Mouse (Mus musculus) limb, embryonic 13.5 days (tissue): ENCODE data around the gene Zeb2. TPM values are rescaled to one million over a fixed set of nuclear protein-coding genes. Genes with fewer than 3 reads are reported as not detected.

ENCODE experiments used
- ATAC-seq: fragments of 200-750 bp; cut with Nextera tagmentation; 2 replicates; pipeline ENCODE4 v1.8.0; 2017; ENCODE audit warnings: low read depth, moderate number of reproducible peaks, moderate TSS enrichment; ENCODE audit not compliant: low FRiP score
- H3K27ac ChIP-seq: fragments of 300-500 bp; sonication (generic); 2 replicates; pipeline ENCODE4 v1.5.1; 2015; ENCODE audit warnings: inconsistent platforms, mild to moderate bottlenecking, moderate library complexity
- H3K27me3 ChIP-seq: fragments of 300-500 bp; sonication (generic); 2 replicates; pipeline ENCODE4 v1.6.1; 2015; ENCODE audit warnings: mild to moderate bottlenecking, inconsistent platforms
- H3K36me3 ChIP-seq: fragments of 300-500 bp; sonication (generic); 2 replicates; pipeline ENCODE4 v1.6.1; 2015; ENCODE audit warnings: inconsistent platforms, mild to moderate bottlenecking, moderate library complexity
- H3K4me1 ChIP-seq: fragments of 300-500 bp; sonication (generic); 2 replicates; pipeline ENCODE4 v1.6.1; 2015; ENCODE audit warnings: inconsistent platforms
- H3K4me2 ChIP-seq: fragments of 300-500 bp; sonication (generic); replicated peaks from 2 replicates; pipeline ENCODE4 v1.6.1; 2015; ENCODE audit warnings: inconsistent platforms, mild to moderate bottlenecking, moderate library complexity
- H3K4me3 ChIP-seq: fragments of 300-500 bp; sonication (generic); 2 replicates; pipeline ENCODE4 v1.5.1; 2015; ENCODE audit warnings: moderate library complexity, mild to moderate bottlenecking, inconsistent platforms
- H3K9ac ChIP-seq: fragments of 300-500 bp; sonication (generic); 2 replicates; pipeline ENCODE4 v1.6.1; 2015; ENCODE audit warnings: mild to moderate bottlenecking, inconsistent platforms
- H3K9me3 ChIP-seq: fragments of 300-500 bp; sonication (generic); 2 replicates; pipeline ENCODE4 v1.6.1; 2016; ENCODE audit warnings: inconsistent platforms
- WGBS: fragments of 180-500 bp; shearing (Covaris S2); methylation state at CpG from one replicate; pipeline ENCODE4 v1.1.7; 2015; 5-methylcytosine and 5-hydroxymethylcytosine counted together
- polyA plus RNA-seq: library from polyadenylated mRNA; unstranded; fragments of >200 nt; fragmentation: Nextera tagmentation; extraction: Ambion mirVana; gene quantifications from 2 replicates; pipeline ENCODE4 v1.2.1, GENCODE M21; 2015

Gene Zeb2
- polyA plus RNA-seq, result 29.9 and 31.8 TPM in 2 replicates

GRCm38 (mm10) chr2:45117087-45117561, at the start of gene Zeb2:
Zeb2 (minus strand) TSS chr2:45117395.
- Histone ChIP-seq H3K9ac (peak within 1 kb of the TSS; percentile 65), H3K4me1 (peaks cover 7% of the 10 kb centered on the region), H3K4me2 (peak within 1 kb of the TSS; percentile 85), H3K9me3 (no peaks in the 10 kb centered on the region), H3K27ac (0 out of 2 replicates have a peak within 1 kb of the TSS, but pooled peaks have one; percentile 28), H3K36me3 (no peaks in the 10 kb centered on the region), H3K27me3 (peaks cover 39% of the 10 kb centered on the region), H3K4me3 (peak within 1 kb of the TSS; percentile 54)
- ATAC-seq, result peak; percentile 54; the same call in 1 of the 2 replicates
- under 1% methylated on average over 30 of the region's 39 CpGs for WGBS

GRCm38 (mm10) chr2:45158785-45159184, 41.6 kb upstream of the Zeb2 start:
- Histone ChIP-seq H3K36me3 (no peaks in the 10 kb centered on the region), H3K4me1 (peaks cover 4% of the 10 kb centered on the region; the same call in 1 of the 2 replicates), H3K27me3 (peaks cover 45% of the 10 kb centered on the region), H3K9ac (no peak overlapping the region), H3K27ac (no peak overlapping the region), H3K9me3 (no peaks in the 10 kb centered on the region), H3K4me2 (no peak overlapping the region), H3K4me3 (no peak overlapping the region)
- 82% methylated on average over 5 of the region's 5 CpGs for WGBS
- no peak for ATAC-seq

GRCm38 (mm10) chr2:45158351-45158782, 41.2 kb upstream of the Zeb2 start:
- H3K4me1 ChIP-seq, result peaks cover 4% of the 10 kb centered on the region; the same call in 1 of the 2 replicates
- H3K9me3 ChIP-seq, result no peaks in the 10 kb centered on the region
- no peak overlapping the region for H3K27ac ChIP-seq
- peaks cover 45% of the 10 kb centered on the region for H3K27me3 ChIP-seq
- 21% methylated on average over 8 of the region's 8 CpGs for WGBS
- peak overlapping the region; percentile 41 for H3K4me2 ChIP-seq
- no peaks in the 10 kb centered on the region for H3K36me3 ChIP-seq
- H3K9ac ChIP-seq, result no peak overlapping the region
- no peak for ATAC-seq
- peak overlapping the region; percentile 15 for H3K4me3 ChIP-seq

GRCm38 (mm10) chr2:45153315-45153714, 36.1 kb upstream of the Zeb2 start:
- ATAC-seq, result no peak
- Histone ChIP-seq H3K27me3 (peaks cover 38% of the 10 kb centered on the region), H3K4me1 (peaks cover 4% of the 10 kb centered on the region; the same call in 1 of the 2 replicates), H3K9ac (no peak overlapping the region), H3K27ac (no peak overlapping the region), H3K4me3 (no peak overlapping the region), H3K4me2 (no peak overlapping the region), H3K36me3 (no peaks in the 10 kb centered on the region), H3K9me3 (no peaks in the 10 kb centered on the region)
- WGBS, result 76% methylated on average over 1 of the region's 1 CpGs

GRCm38 (mm10) chr2:45143162-45143561, 26.0 kb upstream of the Zeb2 start:
- no peak for ATAC-seq
- Histone ChIP-seq H3K4me1 (no peaks in the 10 kb centered on the region), H3K4me2 (no peak overlapping the region), H3K9me3 (no peaks in the 10 kb centered on the region), H3K4me3 (no peak overlapping the region), H3K9ac (no peak overlapping the region), H3K36me3 (no peaks in the 10 kb centered on the region), H3K27ac (no peak overlapping the region), H3K27me3 (no peaks in the 10 kb centered on the region)
- WGBS, result 75% methylated on average over 1 of the region's 1 CpGs

- WGBS, result 84% methylated on average over 6 of the region's 6 CpGs
Measured at GRCm38 (mm10) chr2:45138906-45139305, 21.7 kb upstream of the Zeb2 start.

GRCm38 (mm10) chr2:45136783-45137182, 19.6 kb upstream of the Zeb2 start:
- H3K4me2 ChIP-seq, result no peak overlapping the region
- H3K4me3 ChIP-seq, result no peak overlapping the region
- no peaks in the 10 kb centered on the region for H3K9me3 ChIP-seq
- ATAC-seq, result no peak
- H3K27ac ChIP-seq, result no peak overlapping the region
- H3K9ac ChIP-seq, result no peak overlapping the region
- H3K36me3 ChIP-seq, result no peaks in the 10 kb centered on the region
- H3K27me3 ChIP-seq, result no peaks in the 10 kb centered on the region
- 74% methylated on average over 2 of the region's 2 CpGs for WGBS
- no peaks in the 10 kb centered on the region for H3K4me1 ChIP-seq

More at GRCm38 (mm10) chr2:45138906-45139305, 21.7 kb upstream of the Zeb2 start:
- H3K4me1 ChIP-seq, result no peaks in the 10 kb centered on the region
- no peak overlapping the region for H3K9ac ChIP-seq
- H3K9me3 ChIP-seq, result no peaks in the 10 kb centered on the region
- no peak overlapping the region for H3K4me2 ChIP-seq
- no peaks in the 10 kb centered on the region for H3K27me3 ChIP-seq
- H3K4me3 ChIP-seq, result no peak overlapping the region
- ATAC-seq, result no peak
- no peaks in the 10 kb centered on the region for H3K36me3 ChIP-seq
- H3K27ac ChIP-seq, result no peak overlapping the region

- H3K9me3 ChIP-seq, result no peaks in the 10 kb centered on the region
- no peak overlapping the region for H3K4me2 ChIP-seq
- H3K4me1 ChIP-seq, result no peaks in the 10 kb centered on the region
- no peak overlapping the region for H3K9ac ChIP-seq
- 87% methylated on average over 4 of the region's 4 CpGs for WGBS
- ATAC-seq, result no peak
- no peak overlapping the region for H3K4me3 ChIP-seq
- H3K36me3 ChIP-seq, result no peaks in the 10 kb centered on the region
- no peaks in the 10 kb centered on the region for H3K27me3 ChIP-seq
- H3K27ac ChIP-seq, result no peak overlapping the region
Measured at GRCm38 (mm10) chr2:45133225-45133624, 16.0 kb upstream of the Zeb2 start.

- no peaks in the 10 kb centered on the region for H3K36me3 ChIP-seq
- no peaks in the 10 kb centered on the region for H3K27me3 ChIP-seq
- WGBS, result 72% methylated on average over 4 of the region's 4 CpGs
- H3K4me2 ChIP-seq, result no peak overlapping the region
- no peak overlapping the region for H3K27ac ChIP-seq
- H3K4me1 ChIP-seq, result no peaks in the 10 kb centered on the region
- ATAC-seq, result no peak
- H3K9ac ChIP-seq, result no peak overlapping the region
- no peak overlapping the region for H3K4me3 ChIP-seq
- no peaks in the 10 kb centered on the region for H3K9me3 ChIP-seq
Measured at GRCm38 (mm10) chr2:45130461-45131156, 13.4 kb upstream of the Zeb2 start.

- H3K4me2 ChIP-seq, result no peak overlapping the region
- H3K9ac ChIP-seq, result no peak overlapping the region
- no peak for ATAC-seq
- H3K27me3 ChIP-seq, result no peaks in the 10 kb centered on the region
- H3K36me3 ChIP-seq, result no peaks in the 10 kb centered on the region
- H3K27ac ChIP-seq, result no peak overlapping the region
- H3K9me3 ChIP-seq, result no peaks in the 10 kb centered on the region
- H3K4me1 ChIP-seq, result no peaks in the 10 kb centered on the region
- no peak overlapping the region for H3K4me3 ChIP-seq
- WGBS, result 33% methylated on average over 6 of the region's 6 CpGs
Measured at GRCm38 (mm10) chr2:45129556-45129955, 12.4 kb upstream of the Zeb2 start.

- H3K9ac ChIP-seq, result no peak overlapping the region
- no peak overlapping the region for H3K27ac ChIP-seq
- WGBS, result 93% methylated on average over 2 of the region's 2 CpGs
- no peaks in the 10 kb centered on the region for H3K36me3 ChIP-seq
- no peak overlapping the region for H3K4me3 ChIP-seq
- H3K4me1 ChIP-seq, result no peaks in the 10 kb centered on the region
- H3K4me2 ChIP-seq, result no peak overlapping the region
- ATAC-seq, result no peak
- no peaks in the 10 kb centered on the region for H3K9me3 ChIP-seq
- H3K27me3 ChIP-seq, result peaks cover 3% of the 10 kb centered on the region; the same call in 1 of the 2 replicates
Measured at GRCm38 (mm10) chr2:45128696-45129095, 11.5 kb upstream of the Zeb2 start.

GRCm38 (mm10) chr2:45126401-45126800, 9.2 kb upstream of the Zeb2 start:
- no peaks in the 10 kb centered on the region for H3K9me3 ChIP-seq
- H3K4me3 ChIP-seq, result no peak overlapping the region
- WGBS, result 93% methylated on average over 5 of the region's 5 CpGs
- H3K36me3 ChIP-seq, result no peaks in the 10 kb centered on the region
- no peak for ATAC-seq
- peaks cover 3% of the 10 kb centered on the region; the same call in 1 of the 2 replicates for H3K27me3 ChIP-seq
- H3K27ac ChIP-seq, result no peak overlapping the region
- H3K9ac ChIP-seq, result no peak overlapping the region
- H3K4me1 ChIP-seq, result no peaks in the 10 kb centered on the region
- no peak overlapping the region for H3K4me2 ChIP-seq
